Comparison of ENCODE assay signal across 9 mouse cellular contexts in genomic region chr10:30825049-30825448, GRCm38 (mm10). TPM values are rescaled to one million over a fixed set of nuclear protein-coding genes. Genes with fewer than 3 reads are reported as not detected.
DNase-seq lines count a peak whose midpoint lies in the region; ATAC-seq and TF ChIP-seq lines count a peak whose summit lies in the region.
"Had no signal": no experiment of that assay in that cellular context is flagged by ENCODE, and none has a peak within 500 bp of the region (broad histone marks: within the 10 kb centered on the region; RNA-seq: fewer than 3 reads in every experiment).

No protein-coding gene starts in this region.

- 6% methylated on average over 1 of the region's 1 CpGs for WGBS in cerebellum, adult 2 months
- 8% methylated on average over 1 of the region's 1 CpGs for WGBS in limb, embryonic 14.5 days
- WGBS in limb, embryonic 10.5 days = 13% methylated on average over 1 of the region's 1 CpGs

- no peak overlapping the region for H3K27ac ChIP-seq in cerebellum, adult 2 months (ENCODE audit: insufficient read depth, low read length)
- no peak overlapping the region for H3K27ac ChIP-seq in limb, embryonic 14.5 days (replicated peaks; ENCODE audit: low read depth, low read length)
- H3K27ac ChIP-seq in limb, embryonic 10.5 days = no peak overlapping the region
- H3K27ac ChIP-seq: liver, embryonic 13.5 days had no signal

- no peak overlapping the region for H3K4me3 ChIP-seq in cerebellum, adult 2 months (replicated peaks; ENCODE audit: insufficient read depth, low read depth, low read length)
- H3K4me3 ChIP-seq in limb, embryonic 14.5 days (replicated peaks; ENCODE audit: low read length) = no peak overlapping the region
- H3K4me3 ChIP-seq in limb, embryonic 10.5 days = no peak overlapping the region
- H3K4me3 ChIP-seq: liver, embryonic 13.5 days had no signal

- TF ChIP-seq POLR2A in cerebellum, adult 2 months (IDR thresholded peaks at IDR 0.05; ENCODE audit: borderline replicate concordance, insufficient read depth, low read length) = no peak
- no peak for TF ChIP-seq POLR2A in limb, embryonic 14.5 days (IDR thresholded peaks at IDR 0.05; ENCODE audit: borderline replicate concordance, extremely low read depth, insufficient read depth, insufficient read length)

- no peaks in the 10 kb centered on the region for H3K9me3 ChIP-seq in limb, embryonic 14.5 days (ENCODE audit: control insufficient read depth, low read length)
- H3K9me3 ChIP-seq in limb, embryonic 10.5 days (replicated peaks) = no peaks in the 10 kb centered on the region
- H3K9me3 ChIP-seq: liver, embryonic 13.5 days had no signal

- H3K9ac ChIP-seq in limb, embryonic 14.5 days (ENCODE audit: low read depth, low read length, severe bottlenecking) = no peak overlapping the region
- H3K9ac ChIP-seq: liver, embryonic 13.5 days had no signal

- no peaks in the 10 kb centered on the region for H3K27me3 ChIP-seq in cerebellum, adult 2 months (ENCODE audit: control insufficient read depth, insufficient read depth, low read length)
- no peaks in the 10 kb centered on the region for H3K27me3 ChIP-seq in limb, embryonic 14.5 days (ENCODE audit: control insufficient read depth, insufficient read depth, low read length)
- H3K27me3 ChIP-seq in limb, embryonic 10.5 days (ENCODE audit: low read depth, poor library complexity, severe bottlenecking) = no peaks in the 10 kb centered on the region

- DNase-seq in cerebellum, adult 2 months = peak in 1 of 2 experiments; percentile 46
- DNase-seq in cerebellum, postnatal 4 days (ENCODE audit: low spot score in 2 of 2) = no peak
- peak; percentile 83 for DNase-seq in limb, embryonic 14.5 days (ENCODE audit: low spot score)
- DNase-seq in limb, embryonic 10.5 days (ENCODE audit: low spot score) = no peak
- peak; percentile 76 for DNase-seq in lung, postnatal 36 days
- no peak for DNase-seq in testis, postnatal 10 days (ENCODE audit: low spot score)
- DNase-seq in urinary bladder, postnatal 25 days (ENCODE audit: low spot score) = no peak
- DNase-seq: liver, embryonic 13.5 days had no signal

- no peaks in the 10 kb centered on the region for H3K4me1 ChIP-seq in cerebellum, adult 2 months (ENCODE audit: control insufficient read depth, insufficient read depth, low read length)
- H3K4me1 ChIP-seq in limb, embryonic 14.5 days (ENCODE audit: control insufficient read depth, insufficient read depth, low read length) = no peaks in the 10 kb centered on the region
- no peaks in the 10 kb centered on the region for H3K4me1 ChIP-seq in limb, embryonic 10.5 days
- H3K4me1 ChIP-seq: liver, embryonic 13.5 days had no signal

- no peak overlapping the region for H3K4me2 ChIP-seq in limb, embryonic 14.5 days (replicated peaks; ENCODE audit: low read depth, low read length, severe bottlenecking)
- H3K4me2 ChIP-seq: liver, embryonic 13.5 days had no signal

- peak; percentile 14; the same call in 1 of the 2 replicates for TF ChIP-seq CTCF in cerebellum, adult 2 months (IDR thresholded peaks at IDR 0.05; ENCODE audit: borderline replicate concordance, insufficient read depth, low read depth, low read length)

- H3K36me3 ChIP-seq in limb, embryonic 14.5 days (ENCODE audit: control insufficient read depth, insufficient read depth, low read length) = no peaks in the 10 kb centered on the region
- H3K36me3 ChIP-seq in limb, embryonic 10.5 days = no peaks in the 10 kb centered on the region
- H3K36me3 ChIP-seq: liver, embryonic 13.5 days had no signal

- ATAC-seq in limb, embryonic 14.5 days (ENCODE audit: low FRiP score, low read depth) = no peak
- peak; percentile 77; the same call in 1 of the 2 replicates for ATAC-seq in common myeloid progenitor, adult 5-6 weeks (replicated peaks; ENCODE audit: low read depth, poor library complexity, severe bottlenecking)

RNA-seq across cellular contexts. Expression of gene Hey2, which starts 17.6 kb away (rescaled TPM):
- 5.9 and 6.2 TPM in 2 replicates for polyA plus RNA-seq in cerebellum, adult 2 months (2012; rRNA removed)
- 6.1 and 9.0 TPM in 2 replicates for polyA plus RNA-seq in limb, embryonic 14.5 days (2012; rRNA removed)
- 2.6 and 3.1 TPM in 2 replicates for polyA plus RNA-seq in limb, embryonic 14.5 days (2014; fragmentation: Nextera tagmentation; extraction: Ambion mirVana)
- 1.1 and 1.8 TPM in 2 replicates for polyA plus RNA-seq in limb, embryonic 10.5 days (2016; fragmentation: Nextera tagmentation; extraction: Ambion mirVana)
- not detected in 2 replicates for total RNA-seq in common myeloid progenitor, adult 5-6 weeks (2017)

RNA-seq across cellular contexts. Expression of gene Ncoa7, which starts 21.9 kb away (rescaled TPM):
- 65.5 and 69.4 TPM in 2 replicates for polyA plus RNA-seq in cerebellum, adult 2 months (2012; rRNA removed)
- 8.3 and 9.0 TPM in 2 replicates for polyA plus RNA-seq in limb, embryonic 14.5 days (2012; rRNA removed)
- 7.6 and 8.0 TPM in 2 replicates for polyA plus RNA-seq in limb, embryonic 14.5 days (2014; fragmentation: Nextera tagmentation; extraction: Ambion mirVana)
- 6.2 and 8.2 TPM in 2 replicates for polyA plus RNA-seq in limb, embryonic 10.5 days (2016; fragmentation: Nextera tagmentation; extraction: Ambion mirVana)
- 28.8 and 45.0 TPM in 2 replicates for total RNA-seq in common myeloid progenitor, adult 5-6 weeks (2017)

Comparison
In these comparisons a context has a peak if more than half of its experiments do, and no peak if none do; other contexts are left out.
1. DNase-seq: peak in limb, embryonic 14.5 days (single experiment) and lung, postnatal 36 days (single experiment); none in cerebellum, postnatal 4 days (0 of 2), limb, embryonic 10.5 days (single experiment), testis, postnatal 10 days (single experiment) and urinary bladder, postnatal 25 days (single experiment).